Mouse (Mus musculus) central nervous system, embryonic 11.5 days (tissue): Measurements from ENCODE around the gene BC107364. TPM values are rescaled to one million over a fixed set of nuclear protein-coding genes. Genes with fewer than 3 reads are reported as not detected.

Experiments used
- polyA plus RNA-seq: library from polyadenylated mRNA; depleted of rRNA; stranded (reverse); fragments of >200 nt; gene quantifications from 2 replicates; pipeline ENCODE4 v1.2.3, GENCODE M21; 2012; rRNA removed

The BC107364 gene
- 0.15 TPM in 1 of 2 replicates, not detected in the other for polyA plus RNA-seq

GRCm38 (mm10) chr3:96452262-96452661 is at the start of gene BC107364:
TSS of gene BC107364 (minus strand) at chr3:96452306.

Other genes with a start within 250 kb of the BC107364 start
- gene Bola1, start 232.6 kb downstream of the BC107364 start, polyA plus RNA-seq = 54.1 and 66.8 TPM in 2 replicates
- 2.2 and 20.1 TPM in 2 replicates for gene Hist2h2ab, start 232.4 kb downstream of the BC107364 start, polyA plus RNA-seq
- 12.5 and 13.4 TPM in 2 replicates for gene Hist2h2ac, start 231.4 kb downstream of the BC107364 start, polyA plus RNA-seq
- 11.2 and 12.1 TPM in 2 replicates for gene Hist2h2be, start 231.2 kb downstream of the BC107364 start, polyA plus RNA-seq
- gene Hist2h3c2, start 213.2 kb downstream of the BC107364 start, polyA plus RNA-seq = 46.9 and 104 TPM in 2 replicates
- 4.9 and 34.3 TPM in 2 replicates for gene Hist2h2aa2, start 212.0 kb downstream of the BC107364 start, polyA plus RNA-seq
- gene Hist2h2aa1, start 206.8 kb downstream of the BC107364 start, polyA plus RNA-seq = 15.4 and 49.6 TPM in 2 replicates
- gene Hist2h3c1, start 205.6 kb downstream of the BC107364 start, polyA plus RNA-seq = not detected in 2 replicates
- 9.1 and 16.1 TPM in 2 replicates for gene Hist2h4, start 189.0 kb downstream of the BC107364 start, polyA plus RNA-seq
- gene Hist2h3b, start 183.7 kb downstream of the BC107364 start, polyA plus RNA-seq = 87.7 and 152 TPM in 2 replicates
- 15.3 and 21.5 TPM in 2 replicates for gene Hist2h2bb, start 182.6 kb downstream of the BC107364 start, polyA plus RNA-seq
- 1.9 and 2.0 TPM in 2 replicates for gene Fcgr1, start 158.3 kb downstream of the BC107364 start, polyA plus RNA-seq
- 0.40 and 3.0 TPM in 2 replicates for gene Hfe2, start 72.9 kb upstream of the BC107364 start, polyA plus RNA-seq
- 73.6 and 91.3 TPM in 2 replicates for gene Txnip, start 105.7 kb upstream of the BC107364 start, polyA plus RNA-seq
- 0.14 TPM in 1 of 2 replicates, not detected in the other for gene Gm16253, start 124.7 kb upstream of the BC107364 start, polyA plus RNA-seq
- gene Polr3gl, start 141.9 kb upstream of the BC107364 start, polyA plus RNA-seq = 50.0 and 107 TPM in 2 replicates
- gene Ankrd34a, start 144.3 kb upstream of the BC107364 start, polyA plus RNA-seq = 0.90 and 1.5 TPM in 2 replicates
- gene Lix1l, start 148.8 kb upstream of the BC107364 start, polyA plus RNA-seq = 54.6 and 65.6 TPM in 2 replicates
- 100 and 226 TPM in 2 replicates for gene Rbm8a, start 177.6 kb upstream of the BC107364 start, polyA plus RNA-seq
- gene Pex11b, start 183.1 kb upstream of the BC107364 start, polyA plus RNA-seq = 31.8 and 42.4 TPM in 2 replicates
- gene Gm42957, start 183.2 kb upstream of the BC107364 start, polyA plus RNA-seq = 0.16 and 0.18 TPM in 2 replicates
- gene Itga10, start 193.3 kb upstream of the BC107364 start, polyA plus RNA-seq = 4.2 and 5.3 TPM in 2 replicates
- gene Ankrd35, start 217.8 kb upstream of the BC107364 start, polyA plus RNA-seq = 0.38 and 0.61 TPM in 2 replicates
- 43.0 and 57.1 TPM in 2 replicates for gene Pias3, start 244.1 kb upstream of the BC107364 start, polyA plus RNA-seq